Mouse (Mus musculus) kidney, adult 2 months (tissue): ENCODE data around the gene Nudcd3.

Experiments used
- CTCF ChIP-seq: fragments of 200-500 bp; conservative IDR thresholded peaks from 2 replicates; pipeline ENCODE4 v1.5.1; 2011; ENCODE audit warnings: low read depth, mild to moderate bottlenecking, control low read depth, low read length, moderate library complexity, mixed read lengths; ENCODE audit not compliant: insufficient read depth, insufficient read length
- POLR2A ChIP-seq: fragments of 200-500 bp; IDR thresholded peaks from one replicate; pipeline ENCODE4 v1.6.1; 2011; ENCODE audit warnings: low read depth, low read length, control low read depth

DNA sequence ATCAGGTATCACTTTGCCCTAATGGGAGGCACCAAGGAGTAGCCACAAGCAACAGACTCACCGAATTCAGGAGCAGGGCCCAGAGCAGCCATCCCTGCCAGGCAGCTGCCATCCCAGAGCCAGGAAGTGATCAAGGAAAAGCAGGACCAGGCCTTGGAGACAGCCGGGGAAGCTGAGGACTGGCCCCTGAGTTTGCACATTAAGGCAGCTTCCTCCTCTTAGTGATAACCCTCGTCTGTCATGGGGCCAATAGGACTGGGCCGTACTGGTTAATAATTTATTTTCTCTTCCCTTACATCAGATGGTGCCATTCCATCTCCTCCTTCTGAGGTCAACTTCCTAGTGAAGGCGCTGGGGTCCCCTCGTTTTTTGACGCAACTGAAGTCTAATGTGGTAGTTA is 29.8 kb upstream of the Nudcd3 start, which contains the start of gene Npc1l1:
- TF ChIP-seq POLR2A (no peak), CTCF (no peak)
